Mouse (Mus musculus) gastrocnemius, postnatal 14 days (tissue): ENCODE measurements at regions not wholly inside any gene's neighbourhood (a gene's known extent, or its start where the extent isn't known, plus 50 kb on each side); places are given as distances from the start of the nearest gene placed in this dataset.

Source experiments
- DNase-seq: peaks from one replicate; pipeline ENCODE4 v3.0.0; 2021; ENCODE audit warnings: mixed read lengths
- intact Hi-C: fragments of 180-260 bp; cut with DNase I; formaldehyde crosslinking; loops from one replicate; pipeline ENCODE4 v1.15.1; 2025; ENCODE audit warnings: low total_unique reads

- intact Hi-C loops, result loop anchor here (5.0 to 10.0 kb wide), 2 partner anchors 185 to 308 kb away; no protein-coding TSS in a partner anchor
- peak; percentile 14 for DNase-seq
Observed at GRCm38 (mm10) chr16:78637015-78637414, 60.5 kb upstream of the D16Ertd472e start.

DNA sequence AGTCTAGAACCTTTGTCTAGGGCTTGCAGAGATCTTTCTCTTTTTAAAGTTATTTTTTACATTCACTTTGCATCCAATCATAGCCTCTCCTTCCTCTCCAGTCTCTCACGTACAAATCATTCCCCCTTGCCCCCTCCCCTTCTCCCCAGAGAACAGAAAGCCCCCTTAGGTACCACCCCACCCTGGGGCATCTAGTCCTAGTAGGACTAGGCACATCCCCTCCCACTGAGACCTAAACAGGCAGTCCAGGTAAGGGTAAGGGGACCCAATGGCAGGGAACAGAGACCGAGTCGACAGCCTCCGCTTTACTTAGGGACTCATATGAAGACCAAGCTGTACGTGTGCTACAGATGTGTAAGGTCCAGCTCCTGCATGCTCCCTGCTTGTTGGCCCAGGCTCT lies 59.3 kb upstream of the D16Ertd472e start:
- intact Hi-C loops, result loop anchor here (5.0 to 10.0 kb wide), 2 partner anchors 183 to 309 kb away; no protein-coding TSS in a partner anchor
- no peak for DNase-seq

DNA sequence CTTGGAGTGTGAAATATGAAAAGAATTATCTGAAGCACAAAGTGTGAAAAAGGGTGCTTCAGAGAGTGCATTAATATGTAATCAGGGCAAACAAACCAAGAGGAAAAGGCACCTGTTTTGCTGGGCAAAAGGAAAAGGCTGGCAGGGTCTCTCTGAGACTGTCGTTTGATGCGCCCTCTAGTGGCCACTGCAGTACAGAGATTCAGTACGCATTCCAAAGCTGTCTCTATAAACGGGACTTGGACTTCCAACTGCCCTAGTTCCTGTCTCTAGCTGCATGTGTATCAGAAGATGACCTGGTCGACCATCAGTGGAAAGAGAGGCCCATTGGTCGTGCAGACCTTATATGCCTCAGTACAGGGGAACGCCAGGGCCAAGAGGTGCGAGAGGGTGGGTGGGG lies 58.7 kb upstream of the D16Ertd472e start:
- DNase-seq, result peak; percentile 65

GRCm38 (mm10) chr16:78631797-78632196 lies 55.3 kb upstream of the D16Ertd472e start:
- intact Hi-C loops, result loop anchor here (10.0 kb wide), 1 partner anchor 313 kb away; no protein-coding TSS in a partner anchor

More for the DNA sequence above, 58.7 kb upstream of the D16Ertd472e start:
- intact Hi-C loops, result loop anchor here (5.0 to 10.0 kb wide), 2 partner anchors 183 to 310 kb away; no protein-coding TSS in a partner anchor

DNA sequence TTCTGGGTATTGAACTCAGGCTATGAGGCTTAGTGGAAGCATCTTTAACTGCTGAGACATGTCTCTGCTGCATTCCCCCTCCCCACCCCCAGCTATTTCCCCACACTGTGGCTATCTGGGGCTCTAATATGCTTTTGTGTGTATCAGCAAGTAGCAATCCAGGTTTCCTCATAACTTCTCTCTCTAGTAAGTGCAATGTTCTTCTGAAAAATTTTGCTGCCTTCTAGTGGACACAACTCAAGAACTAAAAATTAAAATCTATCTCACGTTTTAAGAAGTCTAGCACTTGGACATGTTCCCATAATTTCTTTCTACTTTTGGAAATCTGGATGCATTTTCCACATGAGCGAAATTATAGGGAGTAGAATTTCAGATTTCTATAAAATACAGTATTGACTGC lies 50.3 kb upstream of the D16Ertd472e start:
- intact Hi-C loops, result loop anchor here (10.0 kb wide), 1 partner anchor 422 kb away; no protein-coding TSS in a partner anchor
- DNase-seq, result no peak

More at GRCm38 (mm10) chr16:78631797-78632196, 55.3 kb upstream of the D16Ertd472e start:
- no peak for DNase-seq
